Mouse (Mus musculus) olfactory bulb, adult 2 months (tissue): Measurements from ENCODE around the gene Nfic.

Source experiments
- CTCF ChIP-seq: fragments of 200-500 bp; IDR thresholded peaks from 2 replicates; pipeline ENCODE4 v1.5.1; 2012; ENCODE audit warnings: low read depth, mild to moderate bottlenecking, low read length, moderate library complexity; ENCODE audit not compliant: insufficient read depth
- POLR2A ChIP-seq: fragments of 200-500 bp; IDR thresholded peaks from 2 replicates; pipeline ENCODE4 v1.6.1; 2012; ENCODE audit warnings: mild to moderate bottlenecking, low read depth, low read length, moderate library complexity; ENCODE audit not compliant: insufficient read depth

GRCm38 (mm10) chr10:81367207-81367495, 88.3 kb downstream of the Nfic start:
- TF ChIP-seq CTCF (no peak), POLR2A (no peak)
